ENCODE assay signal across 8 mouse cellular contexts in the genomic region with DNA sequence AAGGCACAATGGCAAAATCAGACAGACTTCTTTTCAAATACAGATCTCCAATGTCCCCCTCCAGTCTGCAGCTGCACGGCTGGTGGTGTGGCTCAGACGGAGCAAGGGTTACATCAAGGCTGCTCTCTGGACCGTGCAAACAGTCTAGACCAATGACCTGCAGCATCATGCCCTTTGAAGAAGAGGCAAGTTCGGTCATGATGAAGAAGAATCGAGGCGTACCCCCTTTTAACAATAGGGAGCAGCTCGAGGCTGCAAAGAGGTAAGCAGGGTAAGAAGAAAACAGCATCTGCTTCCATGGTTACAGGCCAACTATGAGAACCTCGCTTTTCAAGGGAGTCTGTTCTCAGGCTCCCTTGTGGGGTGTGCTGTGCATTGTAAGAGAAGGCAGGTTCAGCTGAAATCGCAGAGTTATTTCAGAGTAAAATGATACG.
DNase-seq lines count a peak whose midpoint lies in the region; ATAC-seq and TF ChIP-seq lines count a peak whose summit lies in the region.

No protein-coding gene starts in this region.

- DNase-seq in lung, embryonic 14.5 days: no peak
- no peak for DNase-seq in lung, adult 18-20 months
- DNase-seq in liver, embryonic 13.5 days: no peak
- DNase-seq in right cerebral cortex, postnatal 14 days: peak; percentile 12
- DNase-seq in thymus, postnatal 4 days: no peak

- no peaks in the 10 kb centered on the region for H3K27me3 ChIP-seq in lung, embryonic 14.5 days (ENCODE audit: insufficient read depth, low read length)
- H3K27me3 ChIP-seq in forebrain, embryonic 16.5 days (replicated peaks; ENCODE audit: control insufficient read depth, insufficient read depth, low read length): no peaks in the 10 kb centered on the region
- no peaks in the 10 kb centered on the region for H3K27me3 ChIP-seq in kidney, embryonic 15.5 days
- no peaks in the 10 kb centered on the region for H3K27me3 ChIP-seq in liver, embryonic 13.5 days

- no peak overlapping the region for H3K27ac ChIP-seq in lung, embryonic 14.5 days (ENCODE audit: low read depth)
- peak overlapping the region; percentile 99 for H3K27ac ChIP-seq in forebrain, embryonic 16.5 days (ENCODE audit: low read length)
- 0 out of 2 replicates have a peak overlapping the region, but pooled peaks have one; percentile 45 for H3K27ac ChIP-seq in kidney, embryonic 15.5 days
- no peak overlapping the region for H3K27ac ChIP-seq in liver, embryonic 13.5 days

- 33% methylated on average over 10 of the region's 10 CpGs for WGBS in lung, embryonic 14.5 days
- WGBS in forebrain, embryonic 16.5 days: 3% methylated on average over 10 of the region's 10 CpGs
- 8% methylated on average over 10 of the region's 10 CpGs for WGBS in kidney, embryonic 15.5 days
- 56% methylated on average over 10 of the region's 10 CpGs for WGBS in liver, embryonic 13.5 days (ENCODE audit: insufficient replicate concordance)

- H3K4me2 ChIP-seq in lung, embryonic 14.5 days: peak overlapping the region; percentile 10; the same call in 1 of the 2 replicates
- peak overlapping the region; percentile 76 for H3K4me2 ChIP-seq in forebrain, embryonic 16.5 days (ENCODE audit: low read length)
- peak overlapping the region; percentile 55 for H3K4me2 ChIP-seq in kidney, embryonic 15.5 days
- H3K4me2 ChIP-seq in liver, embryonic 13.5 days: 0 out of 2 replicates have a peak overlapping the region, but pooled peaks have one; percentile 13

- 0 out of 2 replicates have a peak, but pooled peaks cover 3% of the 10 kb centered on the region for H3K4me1 ChIP-seq in lung, embryonic 14.5 days (ENCODE audit: insufficient read depth)
- peaks cover 13% of the 10 kb centered on the region for H3K4me1 ChIP-seq in forebrain, embryonic 16.5 days (replicated peaks; ENCODE audit: control insufficient read depth, insufficient read depth, low read length)
- H3K4me1 ChIP-seq in kidney, embryonic 15.5 days: peaks cover 17% of the 10 kb centered on the region
- H3K4me1 ChIP-seq in liver, embryonic 13.5 days (replicated peaks): no peaks in the 10 kb centered on the region

- H3K4me3 ChIP-seq in lung, embryonic 14.5 days (ENCODE audit: low read depth, low read length): no peak overlapping the region
- peak overlapping the region; percentile 53 for H3K4me3 ChIP-seq in forebrain, embryonic 16.5 days (replicated peaks; ENCODE audit: low read length)
- H3K4me3 ChIP-seq in kidney, embryonic 15.5 days (replicated peaks): peak overlapping the region; percentile 28
- H3K4me3 ChIP-seq in liver, embryonic 13.5 days (replicated peaks): no peak overlapping the region

- peak; percentile 79 for ATAC-seq in lung, embryonic 14.5 days (ENCODE audit: insufficient read depth)
- ATAC-seq in forebrain, embryonic 16.5 days: peak; percentile 92
- peak; percentile 96 for ATAC-seq in kidney, embryonic 15.5 days (replicated peaks; ENCODE audit: low FRiP score)
- no peak for ATAC-seq in liver, embryonic 13.5 days (ENCODE audit: low read depth)
- ATAC-seq in activated CD4-positive, CD25-positive, alpha-beta regulatory T cell, adult 4 months: no peak

- TF ChIP-seq CTCF in lung, embryonic 14.5 days (IDR thresholded peaks at IDR 0.05; ENCODE audit: low read depth): no peak

- no peaks in the 10 kb centered on the region for H3K9me3 ChIP-seq in lung, embryonic 14.5 days (ENCODE audit: low read depth, low read length)
- H3K9me3 ChIP-seq in forebrain, embryonic 16.5 days (ENCODE audit: control insufficient read depth, low read length): no peaks in the 10 kb centered on the region
- H3K9me3 ChIP-seq in kidney, embryonic 15.5 days (replicated peaks): no peaks in the 10 kb centered on the region
- no peaks in the 10 kb centered on the region for H3K9me3 ChIP-seq in liver, embryonic 13.5 days (replicated peaks)

- no peaks in the 10 kb centered on the region for H3K36me3 ChIP-seq in lung, embryonic 14.5 days (ENCODE audit: insufficient read depth)
- H3K36me3 ChIP-seq in forebrain, embryonic 16.5 days (ENCODE audit: control insufficient read depth, insufficient read depth): no peaks in the 10 kb centered on the region
- no peaks in the 10 kb centered on the region for H3K36me3 ChIP-seq in kidney, embryonic 15.5 days
- H3K36me3 ChIP-seq in liver, embryonic 13.5 days: no peaks in the 10 kb centered on the region

- no peak overlapping the region for H3K9ac ChIP-seq in lung, embryonic 14.5 days
- H3K9ac ChIP-seq in forebrain, embryonic 16.5 days (replicated peaks; ENCODE audit: low read depth, low read length): peak overlapping the region; percentile 78
- H3K9ac ChIP-seq in kidney, embryonic 15.5 days: no peak overlapping the region
- H3K9ac ChIP-seq in liver, embryonic 13.5 days: no peak overlapping the region

Comparison
In these comparisons a context has a peak if more than half of its experiments do, and no peak if none do; other contexts are left out.
1. ATAC-seq: peak in lung, embryonic 14.5 days (single experiment), forebrain, embryonic 16.5 days (single experiment) and kidney, embryonic 15.5 days (single experiment); none in liver, embryonic 13.5 days (single experiment) and activated CD4-positive, CD25-positive, alpha-beta regulatory T cell, adult 4 months (single experiment).
2. H3K27ac ChIP-seq: peak in forebrain, embryonic 16.5 days (single experiment) and kidney, embryonic 15.5 days (single experiment); none in lung, embryonic 14.5 days (single experiment) and liver, embryonic 13.5 days (single experiment).
3. H3K4me2 ChIP-seq: peak in every context shown above with its lines; median percentile 76 in forebrain, embryonic 16.5 days; 55 in kidney, embryonic 15.5 days; 13 in liver, embryonic 13.5 days; 10 in lung, embryonic 14.5 days.
4. H3K4me3 ChIP-seq: peak in forebrain, embryonic 16.5 days (single experiment) and kidney, embryonic 15.5 days (single experiment); none in lung, embryonic 14.5 days (single experiment) and liver, embryonic 13.5 days (single experiment).